Mouse (Mus musculus) CH12.LX (cell line): ENCODE data around the gene Mark2. TPM values are rescaled to one million over a fixed set of nuclear protein-coding genes. Genes with fewer than 3 reads are reported as not detected.

Source experiments
- DNase-seq: peaks from one replicate; pipeline ENCODE4 v3.0.0-alpha.2; 2013; ENCODE audit errors: extremely low read depth
- H3K27ac ChIP-seq: 2 replicates; pipeline ENCODE4 v1.5.1; 2012; ENCODE audit warnings: low read depth, mild to moderate bottlenecking, control low read depth, moderate library complexity; ENCODE audit not compliant: insufficient read depth
- H3K27me3 ChIP-seq: replicated peaks from 2 replicates; pipeline ENCODE3; 2012; ENCODE audit warnings: inconsistent platforms
- H3K36me3 ChIP-seq, 2 experiments: replicated peaks in 1 of 2; 2 replicates each; pipeline versions ENCODE3 to v1.6.1; 2012; ENCODE audit warnings: inconsistent platforms in 1 of 2, low read length in 1 of 2, mild to moderate bottlenecking in 1 of 2, mixed read lengths in 1 of 2, moderate library complexity in 1 of 2; ENCODE audit not compliant: control insufficient read depth in 1 of 2, insufficient read depth in 1 of 2
- H3K4me1 ChIP-seq, 2 experiments: 2 replicates each; pipeline ENCODE4 v1.6.1; 2012; ENCODE audit warnings: inconsistent platforms in 1 of 2, moderate library complexity in 1 of 2; ENCODE audit not compliant: insufficient read depth in 2 of 2, control insufficient read depth in 1 of 2
- H3K4me2 ChIP-seq: 2 replicates; pipeline ENCODE4 v1.6.1; 2012; ENCODE audit warnings: low read depth, mild to moderate bottlenecking, control low read depth; ENCODE audit not compliant: poor library complexity, insufficient read depth, severe bottlenecking
- H3K4me3 ChIP-seq, 3 experiments: fragments of 150-350 bp in 1 of 3; sonication (generic) in 1 of 3; replicated peaks in 1 of 3; 2 replicates each; pipeline versions ENCODE3 to v1.5.1; 2011 to 2012; ENCODE audit warnings: low read depth in 2 of 3, low read length in 2 of 3, mild to moderate bottlenecking in 2 of 3, moderate library complexity in 2 of 3, control low read depth in 1 of 3, improper control_type of control experiment in 1 of 3, inconsistent platforms in 1 of 3, mixed read lengths in 1 of 3; ENCODE audit not compliant: poor library complexity in 1 of 3
- H3K79me2 ChIP-seq: replicated peaks from 2 replicates; pipeline ENCODE4 v1.6.1; 2012; ENCODE audit warnings: mild to moderate bottlenecking, moderate library complexity; ENCODE audit not compliant: control insufficient read depth, poor library complexity, insufficient read depth, severe bottlenecking; ENCODE audit errors: extremely low read depth
- H3K9ac ChIP-seq: 2 replicates; pipeline ENCODE4 v1.6.1; 2012; ENCODE audit warnings: low read depth, mild to moderate bottlenecking, control low read depth, moderate library complexity; ENCODE audit not compliant: insufficient read depth
- H3K9me3 ChIP-seq: replicated peaks from 2 replicates; pipeline ENCODE3; 2012; ENCODE audit warnings: low read length, inconsistent platforms, mixed read lengths
- BHLHE40 ChIP-seq: IDR thresholded peaks from 2 replicates; pipeline ENCODE4 v1.6.1; 2011; ENCODE audit warnings: mild to moderate bottlenecking, low read depth, low read length, improper control_type of control experiment
- CHD1 ChIP-seq: IDR thresholded peaks from 2 replicates; pipeline ENCODE4 v1.6.1; 2012; ENCODE audit warnings: low read depth, low read length, improper control_type of control experiment, inconsistent platforms
- CHD2 ChIP-seq: IDR thresholded peaks from 2 replicates; pipeline ENCODE4 v1.6.1; 2011; ENCODE audit warnings: low read length, improper control_type of control experiment
- CTCF ChIP-seq, 2 experiments: IDR thresholded peaks in 1 of 2; conservative IDR thresholded peaks in 1 of 2; 2 replicates each; pipeline ENCODE4 v1.5.1; 2011 to 2012; ENCODE audit warnings: low read depth in 2 of 2, low read length in 2 of 2, improper control_type of control experiment in 1 of 2, inconsistent platforms in 1 of 2, mild to moderate bottlenecking in 1 of 2, moderate library complexity in 1 of 2
- E2F4 ChIP-seq: IDR thresholded peaks from 2 replicates; pipeline ENCODE4 v1.6.1; 2011; ENCODE audit warnings: low read depth, low read length, improper control_type of control experiment; ENCODE audit not compliant: insufficient replicate concordance
- ETS1 ChIP-seq: conservative IDR thresholded peaks from 2 replicates; pipeline ENCODE4 v1.6.1; 2012; ENCODE audit warnings: low read depth, mild to moderate bottlenecking, inconsistent platforms, low read length, improper control_type of control experiment, moderate library complexity
- GABPA ChIP-seq: IDR thresholded peaks from 2 replicates; pipeline ENCODE4 v1.6.1; 2012; ENCODE audit warnings: low read depth, low read length, improper control_type of control experiment, inconsistent platforms; ENCODE audit not compliant: insufficient replicate concordance
- JUN ChIP-seq: IDR thresholded peaks from 2 replicates; pipeline ENCODE4 v1.6.1; 2011; ENCODE audit warnings: low read depth, mild to moderate bottlenecking, low read length, improper control_type of control experiment, moderate library complexity; ENCODE audit not compliant: insufficient read depth
- KAT2A ChIP-seq: IDR thresholded peaks from 2 replicates; pipeline ENCODE4 v1.6.1; 2012; ENCODE audit warnings: low read length, improper control_type of control experiment, inconsistent platforms; ENCODE audit not compliant: insufficient replicate concordance
- MAX ChIP-seq: IDR thresholded peaks from 2 replicates; pipeline ENCODE4 v1.6.1; 2011; ENCODE audit warnings: low read length, improper control_type of control experiment
- MAZ ChIP-seq: IDR thresholded peaks from 2 replicates; pipeline ENCODE4 v1.6.1; 2012; ENCODE audit warnings: low read depth, mild to moderate bottlenecking, inconsistent platforms, low read length, improper control_type of control experiment, moderate library complexity
- MXI1 ChIP-seq: IDR thresholded peaks from 2 replicates; pipeline ENCODE4 v1.6.1; 2011; ENCODE audit warnings: mild to moderate bottlenecking, low read depth, low read length, improper control_type of control experiment
- NELFE ChIP-seq: IDR thresholded peaks from 2 replicates; pipeline ENCODE4 v1.6.1; 2011; ENCODE audit warnings: low read depth, low read length, improper control_type of control experiment
- NRF1 ChIP-seq: IDR thresholded peaks from 2 replicates; pipeline ENCODE4 v1.6.1; 2014; ENCODE audit warnings: low read depth, mild to moderate bottlenecking, inconsistent platforms, low read length, improper control_type of control experiment, moderate library complexity
- POLR2AphosphoS2 ChIP-seq: IDR thresholded peaks from 2 replicates; pipeline ENCODE4 v1.6.1; 2011; ENCODE audit warnings: low read depth, low read length, improper control_type of control experiment
- RAD21 ChIP-seq: IDR thresholded peaks from 2 replicates; pipeline ENCODE4 v1.6.1; 2011; ENCODE audit warnings: low read depth, mild to moderate bottlenecking, low read length, improper control_type of control experiment, moderate library complexity
- SMC3 ChIP-seq: IDR thresholded peaks from 2 replicates; pipeline ENCODE4 v1.6.1; 2011; ENCODE audit warnings: low read depth, low read length, improper control_type of control experiment
- UBTF ChIP-seq: IDR thresholded peaks from 2 replicates; pipeline ENCODE4 v1.6.1; 2012; ENCODE audit warnings: low read depth, mild to moderate bottlenecking, inconsistent platforms, low read length, improper control_type of control experiment, moderate library complexity
- ZKSCAN1 ChIP-seq: IDR thresholded peaks from 2 replicates; pipeline ENCODE4 v1.6.1; 2012; ENCODE audit warnings: low read depth, inconsistent platforms, low read length, improper control_type of control experiment, borderline replicate concordance
- ZNF384 ChIP-seq: IDR thresholded peaks from 2 replicates; pipeline ENCODE4 v1.6.1; 2012; ENCODE audit warnings: low read depth, low read length, improper control_type of control experiment, inconsistent platforms
- dilution Hi-C: fragments of 300-500 bp; cut with MboI; formaldehyde crosslinking; loops from 2 replicates; pipeline ENCODE4 v1.14.3; 2020; ENCODE audit warnings: low sequenced_read_pairs; ENCODE audit not compliant: extremely low pct_unique_long_range_greater_than_20kb, extremely low pct_ligation_motif_present
- in situ Hi-C: fragments of 300-500 bp; cut with MboI; formaldehyde crosslinking; loops from 3 replicates; pipeline ENCODE4 v1.14.3; 2019; ENCODE audit warnings: low sequenced_read_pairs, low pct_ligation_motif_present, low pct_unique_long_range_greater_than_20kb, mixed read lengths
- polyA plus RNA-seq: library from polyadenylated mRNA; unstranded; fragments of >175 nt; gene quantifications from 2 replicates; pipeline ENCODE4 v1.2.1, GENCODE M21; 2012; ENCODE audit warnings: low read depth; ENCODE audit not compliant: insufficient read length
- total RNA-seq, 2 experiments: library from RNA; depleted of rRNA; stranded (reverse); fragments of 300-350 nt in 1 of 2; fragments of >200 nt in 1 of 2; gene quantifications; 2 replicates each; pipeline ENCODE4 v1.2.3; 2012 to 2014

Gene Mark2
- total and polyA plus RNA-seq, 3 experiments, result 8.1 to 34.4 (median 19.0) TPM

- peaks cover 4% of the 10 kb centered on the region for H3K9me3 ChIP-seq
- dilution Hi-C loops, result no loop called here
- DNase-seq, result no peak
- H3K27ac ChIP-seq, result no peak overlapping the region
- no peak overlapping the region for H3K9ac ChIP-seq
- in situ Hi-C loops, result no loop called here
- H3K27me3 ChIP-seq, result no peaks in the 10 kb centered on the region
- H3K79me2 ChIP-seq, result no peaks in the 10 kb centered on the region
- peaks cover 0 to 22% of the 10 kb centered on the region in 2 experiments; a peak in 2 of 4 replicates for H3K4me1 ChIP-seq
- no peak overlapping the region for H3K4me2 ChIP-seq
- TF ChIP-seq GABPA, result no peak
- no peak for TF ChIP-seq UBTF
- TF ChIP-seq CHD1, result no peak
- TF ChIP-seq RAD21, result no peak
- peaks cover 55 to 97% of the 10 kb centered on the region in 2 experiments for H3K36me3 ChIP-seq
- no peak overlapping the region for H3K4me3 ChIP-seq
Measured at GRCm38 (mm10) chr19:7275131-7275789, 66.4 kb downstream of the Mark2 start.

- peaks cover 4% of the 10 kb centered on the region for H3K9me3 ChIP-seq
- no peak for DNase-seq
- no peaks in the 10 kb centered on the region for H3K79me2 ChIP-seq
- no peaks in the 10 kb centered on the region for H3K27me3 ChIP-seq
- TF ChIP-seq ETS1, result no peak
- TF ChIP-seq KAT2A, result no peak
- TF ChIP-seq CHD2, result no peak
- TF ChIP-seq NRF1, result no peak
- TF ChIP-seq POLR2AphosphoS2, result no peak
- no peak for TF ChIP-seq E2F4
- H3K4me3 ChIP-seq, result no peak overlapping the region
- in situ Hi-C loops (no loop called here), dilution Hi-C loops (no loop called here)
- no peak overlapping the region for H3K9ac ChIP-seq
- H3K4me2 ChIP-seq, result no peak overlapping the region
- H3K36me3 ChIP-seq, result peaks cover 52 to 93% of the 10 kb centered on the region in 2 experiments
- no peak overlapping the region for H3K27ac ChIP-seq
- peaks cover 5 to 25% of the 10 kb centered on the region in 2 experiments for H3K4me1 ChIP-seq
Measured at GRCm38 (mm10) chr19:7274326-7274990, 67.2 kb downstream of the Mark2 start.

DNA sequence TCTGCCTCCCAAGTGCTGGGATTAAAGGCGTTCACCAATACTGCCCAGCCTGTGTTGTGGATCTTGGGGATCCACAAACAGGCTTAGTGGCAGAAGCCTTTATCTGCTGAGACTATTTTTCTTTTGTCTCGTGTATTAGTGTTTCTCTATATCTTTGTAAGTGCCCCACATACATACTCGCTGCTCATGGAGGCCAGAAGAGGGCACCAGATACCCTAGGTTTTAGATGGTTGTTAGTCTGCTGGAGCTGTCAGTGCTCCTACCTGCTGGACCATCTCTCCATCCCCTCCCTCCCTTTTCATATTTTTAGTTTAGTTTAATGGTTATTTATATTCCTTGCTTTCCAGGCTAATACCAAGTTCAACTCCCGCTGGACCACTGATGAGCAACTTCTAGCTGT is 68.2 kb downstream of the Mark2 start:
- Histone ChIP-seq H3K4me3 (no peak overlapping the region), H3K4me1 (peaks cover 8 to 20% of the 10 kb centered on the region in 2 experiments), H3K4me2 (no peak overlapping the region), H3K9me3 (peaks cover 4% of the 10 kb centered on the region), H3K27me3 (no peaks in the 10 kb centered on the region), H3K79me2 (no peaks in the 10 kb centered on the region), H3K27ac (no peak overlapping the region), H3K36me3 (peaks cover 42 to 83% of the 10 kb centered on the region in 2 experiments), H3K9ac (no peak overlapping the region)
- in situ Hi-C loops (no loop called here), dilution Hi-C loops (no loop called here)
- TF ChIP-seq MAZ (no peak), RAD21 (peak; percentile 36), JUN (no peak), NELFE (no peak), SMC3 (peak; percentile 3; the same call in 1 of the 2 replicates), ZKSCAN1 (no peak), CTCF (conservative IDR thresholded peaks at IDR 0.05 in 1 of 2, IDR thresholded peaks at IDR 0.05 in 1 of 2; ENCODE audit: low read depth in 2 of 2, low read length in 2 of 2) (peak in 1 of 2 experiments; percentile 50; a peak in 2 of 4 replicates), MXI1 (no peak), MAX (no peak), ZNF384 (no peak), BHLHE40 (no peak), UBTF (no peak), CHD1 (no peak)
- no peak for DNase-seq
